Mouse (Mus musculus) heart, embryonic 14.5 days (tissue): ENCODE results near the gene Nhsl1. TPM values are rescaled to one million over a fixed set of nuclear protein-coding genes. Genes with fewer than 3 reads are reported as not detected.

Experiments
- ATAC-seq: fragments of 200-750 bp; cut with Nextera tagmentation; 2 replicates; pipeline ENCODE4 v1.8.0; 2017; ENCODE audit warnings: low read depth, moderate TSS enrichment; ENCODE audit not compliant: insufficient number of reproducible peaks, insufficient read depth, low FRiP score
- H3K27ac ChIP-seq, 2 experiments: fragments of 200-500 bp in 1 of 2; fragments of 300-500 bp in 1 of 2; sonication (generic) in 1 of 2; replicated peaks in 1 of 2; 2 replicates each; pipeline ENCODE4 v1.5.1; 2012 to 2014; ENCODE audit warnings: low read depth in 2 of 2, low read length in 2 of 2, control low read depth in 1 of 2, mild to moderate bottlenecking in 1 of 2, mixed read lengths in 1 of 2; ENCODE audit not compliant: control insufficient read depth in 1 of 2, insufficient read depth in 1 of 2
- H3K27me3 ChIP-seq: fragments of 300-500 bp; sonication (generic); 2 replicates; pipeline ENCODE4 v1.6.1; 2014; ENCODE audit warnings: mild to moderate bottlenecking, low read length, control low read depth; ENCODE audit not compliant: control insufficient read depth, insufficient read depth
- H3K36me3 ChIP-seq: fragments of 300-500 bp; sonication (generic); 2 replicates; pipeline ENCODE4 v1.6.1; 2014; ENCODE audit warnings: mild to moderate bottlenecking, control low read depth, low read length, mixed read lengths; ENCODE audit not compliant: control insufficient read depth, insufficient read depth
- H3K4me1 ChIP-seq, 2 experiments: fragments of 200-500 bp in 1 of 2; fragments of 300-500 bp in 1 of 2; sonication (generic) in 1 of 2; 2 replicates each; pipeline ENCODE4 v1.6.1; 2012 to 2014; ENCODE audit warnings: low read length in 2 of 2, control low read depth in 1 of 2, mixed read lengths in 1 of 2; ENCODE audit not compliant: control insufficient read depth in 2 of 2, insufficient read depth in 2 of 2
- H3K4me2 ChIP-seq: fragments of 300-500 bp; sonication (generic); 2 replicates; pipeline ENCODE4 v1.6.1; 2014; ENCODE audit warnings: mild to moderate bottlenecking, low read length
- H3K4me3 ChIP-seq, 2 experiments: fragments of 200-500 bp in 1 of 2; fragments of 300-500 bp in 1 of 2; sonication (generic) in 1 of 2; 2 replicates each; pipeline ENCODE4 v1.5.1; 2012 to 2014; ENCODE audit warnings: low read length in 2 of 2, mild to moderate bottlenecking in 2 of 2, control low read depth in 1 of 2, low read depth in 1 of 2, moderate library complexity in 1 of 2; ENCODE audit not compliant: control insufficient read depth in 1 of 2, insufficient read depth in 1 of 2
- H3K9ac ChIP-seq: fragments of 300-500 bp; sonication (generic); 2 replicates; pipeline ENCODE4 v1.6.1; 2014; ENCODE audit warnings: mild to moderate bottlenecking, low read length
- H3K9me3 ChIP-seq: fragments of 300-500 bp; sonication (generic); 2 replicates; pipeline ENCODE4 v1.6.1; 2016; ENCODE audit warnings: low read length, control low read depth; ENCODE audit not compliant: control insufficient read depth
- WGBS: fragments of 180-500 bp; shearing (Covaris S2); extraction: QIAGEN DNeasy Blood & Tissue Kit; methylation state at CpG from one replicate; pipeline ENCODE4 v1.1.7; 2014; 5-methylcytosine and 5-hydroxymethylcytosine counted together
- polyA plus RNA-seq: library from polyadenylated mRNA; unstranded; fragments of >200 nt; fragmentation: Nextera tagmentation; extraction: Ambion mirVana; gene quantifications from 2 replicates; pipeline ENCODE4 v1.2.1, GENCODE M21; 2014

The Nhsl1 gene
- polyA plus RNA-seq, 1 experiment from 2014 or later = 19.4 TPM

DNA sequence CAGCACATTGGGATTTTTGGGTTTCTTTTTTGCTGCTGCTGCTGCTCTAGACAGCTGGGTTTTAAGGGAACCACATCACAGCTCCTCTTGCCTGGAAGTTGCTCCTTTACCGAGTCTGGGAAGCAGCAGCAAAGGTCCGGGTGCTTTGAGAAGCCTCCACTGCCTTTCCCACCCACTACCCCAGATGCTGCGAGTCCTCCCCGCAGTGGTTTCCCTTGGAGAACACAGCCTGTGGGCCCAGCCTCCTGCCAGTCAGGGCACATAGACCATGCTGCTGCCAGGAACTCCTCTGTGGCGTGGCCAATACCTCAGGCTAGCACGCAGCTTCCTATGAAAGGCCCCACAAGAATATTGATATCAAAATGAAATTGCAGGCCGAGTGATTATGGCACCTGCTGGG is 178.3 kb downstream of the Nhsl1 start:
- no peak overlapping the region for H3K4me3 ChIP-seq
- peaks cover 39% of the 10 kb centered on the region for H3K36me3 ChIP-seq
- peaks cover 11 to 24% of the 10 kb centered on the region in 2 experiments for H3K4me1 ChIP-seq
- no peaks in the 10 kb centered on the region for H3K9me3 ChIP-seq
- no peak overlapping the region for H3K9ac ChIP-seq
- no peaks in the 10 kb centered on the region for H3K27me3 ChIP-seq
- ATAC-seq = no peak
- 87% methylated on average over 7 of the region's 7 CpGs for WGBS
- no peak overlapping the region for H3K4me2 ChIP-seq
- H3K27ac ChIP-seq = no peak overlapping the region

DNA sequence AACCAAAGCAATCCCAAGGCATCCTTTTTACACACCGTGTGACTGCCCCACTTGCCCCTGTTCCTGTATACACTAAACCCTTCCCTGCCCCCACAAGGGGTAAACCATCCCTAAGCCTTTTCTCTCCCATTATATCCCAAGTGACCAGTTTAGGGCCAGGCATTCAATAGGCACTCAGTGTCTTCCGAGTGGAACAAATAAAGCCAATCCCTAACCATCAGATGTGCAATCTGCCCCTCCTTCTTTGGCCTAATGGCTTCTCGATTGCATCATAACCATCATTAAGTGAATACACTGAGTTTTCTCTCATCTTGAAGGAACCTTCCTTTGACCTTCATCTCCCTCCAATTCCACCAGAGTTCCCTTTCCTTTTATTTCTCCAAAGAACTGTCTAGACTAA is 183.2 kb downstream of the Nhsl1 start:
- Histone ChIP-seq H3K36me3 (peaks cover 44% of the 10 kb centered on the region), H3K4me2 (no peak overlapping the region), H3K4me3 (no peak overlapping the region), H3K4me1 (peaks cover 3 to 4% of the 10 kb centered on the region in 2 experiments; a peak in 2 of 4 replicates), H3K27me3 (no peaks in the 10 kb centered on the region), H3K9me3 (no peaks in the 10 kb centered on the region), H3K9ac (no peak overlapping the region), H3K27ac (no peak overlapping the region)
- ATAC-seq = no peak
- 87% methylated on average over 3 of the region's 3 CpGs for WGBS

DNA sequence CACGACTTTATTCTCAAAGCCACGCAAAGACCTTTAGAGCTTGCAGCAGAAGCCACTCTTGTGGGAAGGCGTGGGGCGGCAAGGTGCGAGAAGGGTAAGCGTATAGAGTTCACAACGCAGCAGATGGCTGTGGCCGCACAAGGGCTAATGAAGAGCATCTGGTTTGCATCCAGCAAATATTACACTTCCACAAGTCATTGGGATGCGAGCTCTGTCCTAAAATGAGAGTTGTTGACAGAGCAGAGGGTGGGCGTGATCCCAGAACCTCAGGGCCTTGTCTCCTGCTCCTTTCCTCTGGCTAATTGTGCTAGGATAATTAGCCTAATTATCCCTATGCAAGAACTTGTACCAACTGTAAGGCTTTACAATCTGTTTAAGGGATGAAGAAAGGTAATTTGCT is 186.9 kb downstream of the Nhsl1 start:
- Histone ChIP-seq H3K4me1 (peaks cover 5 to 9% of the 10 kb centered on the region in 2 experiments; a peak in 3 of 4 replicates), H3K36me3 (peaks cover 19% of the 10 kb centered on the region; the same call in 1 of the 2 replicates), H3K4me3 (no peak overlapping the region), H3K9me3 (no peaks in the 10 kb centered on the region), H3K4me2 (no peak overlapping the region), H3K27ac (no peak overlapping the region; a peak in 1 of 4 replicates), H3K9ac (no peak overlapping the region), H3K27me3 (no peaks in the 10 kb centered on the region)
- ATAC-seq = no peak
- 74% methylated on average over 10 of the region's 10 CpGs for WGBS

DNA sequence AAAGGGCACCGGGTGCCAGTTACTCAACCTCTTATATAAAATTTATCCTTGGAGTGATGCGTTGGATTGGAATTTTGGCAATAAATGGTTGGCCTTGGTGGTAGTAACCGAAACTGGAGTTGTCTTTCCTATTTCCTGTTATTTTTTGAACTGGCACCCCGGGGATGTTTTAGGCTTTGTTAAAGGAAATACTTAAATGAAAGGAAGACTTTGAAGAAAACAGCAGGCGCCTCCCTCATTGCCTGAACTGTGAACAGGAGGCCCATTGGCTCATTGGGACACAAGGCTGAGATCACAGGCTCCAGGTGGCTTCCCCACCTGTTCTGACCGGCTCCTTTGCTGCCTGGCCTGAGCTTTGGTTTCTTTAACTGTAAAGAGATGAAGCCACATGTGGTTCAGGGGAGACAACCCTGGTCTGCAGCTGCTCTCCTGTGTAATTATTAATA is 187.7 kb downstream of the Nhsl1 start:
- Histone ChIP-seq H3K36me3 (peaks cover 17% of the 10 kb centered on the region), H3K9ac (no peak overlapping the region), H3K27ac (no peak overlapping the region), H3K4me1 (peaks cover 5 to 9% of the 10 kb centered on the region in 2 experiments; a peak in 3 of 4 replicates), H3K4me2 (no peak overlapping the region), H3K4me3 (no peak overlapping the region), H3K27me3 (no peaks in the 10 kb centered on the region), H3K9me3 (no peaks in the 10 kb centered on the region)
- WGBS = 75% methylated on average over 6 of the region's 6 CpGs
- ATAC-seq = no peak

DNA sequence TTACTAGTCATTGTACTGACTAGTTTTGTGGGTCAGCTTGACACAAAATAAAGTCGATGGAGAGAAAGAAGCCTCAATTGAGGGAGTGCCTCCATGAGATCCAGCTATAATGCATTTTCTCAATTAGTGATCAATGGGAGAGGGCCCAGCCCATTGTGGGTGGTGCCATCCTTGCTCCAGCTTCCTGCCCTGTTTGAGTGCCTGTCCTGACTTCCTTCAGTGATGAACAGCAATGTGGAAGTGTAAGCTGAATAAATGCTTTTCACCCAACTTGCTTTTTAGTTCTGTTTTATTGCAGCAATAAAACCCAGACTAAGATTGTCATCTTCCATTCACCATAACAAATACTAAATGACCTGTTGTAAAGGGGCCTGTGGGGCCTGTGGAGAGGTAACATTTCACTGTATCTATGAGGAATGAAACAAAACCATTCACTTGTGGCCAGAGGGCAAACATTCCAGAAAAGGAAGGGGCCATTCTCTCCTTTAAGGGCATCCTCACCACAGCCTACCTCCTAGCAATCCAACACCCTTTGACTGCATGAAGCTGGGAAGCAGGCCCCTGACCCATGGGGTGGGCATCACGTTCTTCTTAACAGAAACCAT is 189.2 kb downstream of the Nhsl1 start:
- Histone ChIP-seq H3K4me3 (no peak overlapping the region), H3K4me2 (no peak overlapping the region), H3K4me1 (peaks cover 5 to 9% of the 10 kb centered on the region in 2 experiments; a peak in 3 of 4 replicates), H3K9me3 (no peaks in the 10 kb centered on the region), H3K36me3 (peaks cover 17% of the 10 kb centered on the region), H3K27ac (no peak overlapping the region), H3K9ac (no peak overlapping the region), H3K27me3 (no peaks in the 10 kb centered on the region)
- ATAC-seq = no peak
- WGBS = 84% methylated on average over 2 of the region's 2 CpGs

DNA sequence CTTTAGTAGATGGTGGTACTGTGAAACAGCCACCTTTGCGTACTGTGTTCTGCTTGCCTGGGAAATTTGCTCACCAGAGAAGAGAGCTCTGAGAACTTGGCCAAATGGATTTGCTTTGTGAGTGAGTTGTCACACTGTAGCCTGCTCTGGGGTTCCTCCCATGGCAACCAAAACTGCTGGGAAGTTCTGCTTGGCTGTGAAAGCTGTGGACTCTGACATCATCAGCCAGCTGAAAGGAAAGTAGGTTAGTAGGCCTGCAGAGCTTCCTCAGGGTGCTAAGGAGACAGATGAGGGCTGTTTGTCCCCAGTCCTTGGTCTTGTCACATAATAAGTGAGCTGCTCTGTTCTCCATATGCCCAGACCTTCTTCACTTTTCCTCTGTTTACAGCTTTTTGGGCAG is 189.8 kb downstream of the Nhsl1 start:
- Histone ChIP-seq H3K4me3 (no peak overlapping the region), H3K36me3 (peaks cover 23% of the 10 kb centered on the region), H3K27ac (no peak overlapping the region), H3K4me2 (no peak overlapping the region), H3K4me1 (peaks cover 5 to 9% of the 10 kb centered on the region in 2 experiments; a peak in 3 of 4 replicates), H3K27me3 (no peaks in the 10 kb centered on the region), H3K9me3 (no peaks in the 10 kb centered on the region), H3K9ac (no peak overlapping the region)
- no peak for ATAC-seq
- 97% methylated on average over 1 of the region's 1 CpGs for WGBS

DNA sequence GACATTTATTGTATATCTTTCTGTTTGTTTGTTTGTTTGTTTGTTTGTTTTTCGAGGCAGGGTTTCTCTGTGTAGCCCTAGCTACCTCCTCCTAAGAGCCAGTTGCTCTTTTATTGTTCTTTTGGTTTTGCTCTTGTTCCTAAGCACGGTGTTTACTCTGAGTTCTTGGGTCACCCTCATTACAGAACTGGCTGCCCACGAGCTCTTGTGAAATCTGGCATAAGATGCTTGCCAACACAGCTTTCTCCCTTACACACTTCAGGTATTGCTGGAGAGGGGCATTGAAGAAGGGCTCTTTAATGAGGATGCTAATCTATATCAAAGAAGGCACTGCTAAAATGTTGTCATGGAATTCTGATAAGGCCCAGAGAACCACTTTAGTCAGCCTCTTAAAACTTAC is 191.9 kb downstream of the Nhsl1 start:
- Histone ChIP-seq H3K4me2 (no peak overlapping the region), H3K4me1 (peaks cover 4 to 9% of the 10 kb centered on the region in 2 experiments; a peak in 3 of 4 replicates), H3K36me3 (peaks cover 28% of the 10 kb centered on the region), H3K9ac (no peak overlapping the region), H3K27ac (no peak overlapping the region), H3K27me3 (no peaks in the 10 kb centered on the region), H3K4me3 (no peak overlapping the region), H3K9me3 (no peaks in the 10 kb centered on the region)
- ATAC-seq = no peak
- WGBS = 69% methylated on average over 3 of the region's 3 CpGs

DNA sequence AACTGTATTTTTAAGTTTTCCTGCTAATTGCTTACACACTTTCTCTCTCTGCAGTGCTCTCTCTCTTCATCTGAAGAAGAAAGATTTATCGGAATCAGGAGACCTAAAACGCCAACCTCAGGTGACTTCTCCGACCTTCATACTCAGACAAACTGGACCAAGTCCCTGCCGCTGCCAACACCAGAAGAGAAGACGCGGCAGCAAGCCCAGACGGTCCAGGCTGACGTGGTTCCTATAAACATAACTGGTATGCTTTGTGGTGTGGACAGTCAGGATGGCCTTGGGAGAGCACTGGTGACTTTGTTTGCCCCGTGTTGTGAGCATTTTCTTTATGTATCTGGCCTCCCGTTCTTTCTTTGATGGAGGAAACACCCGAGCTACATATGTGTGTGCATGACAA is 192.7 kb downstream of the Nhsl1 start:
- H3K9me3 ChIP-seq = no peaks in the 10 kb centered on the region
- no peak overlapping the region for H3K27ac ChIP-seq
- no peak for ATAC-seq

More for the DNA sequence above, 192.7 kb downstream of the Nhsl1 start:
- WGBS = 88% methylated on average over 11 of the region's 11 CpGs
- Histone ChIP-seq H3K4me2 (no peak overlapping the region), H3K4me1 (peaks cover 2 to 9% of the 10 kb centered on the region in 2 experiments; a peak in 2 of 4 replicates), H3K27me3 (no peaks in the 10 kb centered on the region), H3K9ac (no peak overlapping the region), H3K36me3 (peaks cover 32% of the 10 kb centered on the region), H3K4me3 (no peak overlapping the region)
